Mouse (Mus musculus) B cell, adult 2 months (primary cell): ENCODE results near the gene Zfp777.

Experiments used
- DNase-seq, 2 experiments: peaks; one replicate each; pipeline ENCODE4 v3.0.0; 2022

The Zfp777 gene

DNA sequence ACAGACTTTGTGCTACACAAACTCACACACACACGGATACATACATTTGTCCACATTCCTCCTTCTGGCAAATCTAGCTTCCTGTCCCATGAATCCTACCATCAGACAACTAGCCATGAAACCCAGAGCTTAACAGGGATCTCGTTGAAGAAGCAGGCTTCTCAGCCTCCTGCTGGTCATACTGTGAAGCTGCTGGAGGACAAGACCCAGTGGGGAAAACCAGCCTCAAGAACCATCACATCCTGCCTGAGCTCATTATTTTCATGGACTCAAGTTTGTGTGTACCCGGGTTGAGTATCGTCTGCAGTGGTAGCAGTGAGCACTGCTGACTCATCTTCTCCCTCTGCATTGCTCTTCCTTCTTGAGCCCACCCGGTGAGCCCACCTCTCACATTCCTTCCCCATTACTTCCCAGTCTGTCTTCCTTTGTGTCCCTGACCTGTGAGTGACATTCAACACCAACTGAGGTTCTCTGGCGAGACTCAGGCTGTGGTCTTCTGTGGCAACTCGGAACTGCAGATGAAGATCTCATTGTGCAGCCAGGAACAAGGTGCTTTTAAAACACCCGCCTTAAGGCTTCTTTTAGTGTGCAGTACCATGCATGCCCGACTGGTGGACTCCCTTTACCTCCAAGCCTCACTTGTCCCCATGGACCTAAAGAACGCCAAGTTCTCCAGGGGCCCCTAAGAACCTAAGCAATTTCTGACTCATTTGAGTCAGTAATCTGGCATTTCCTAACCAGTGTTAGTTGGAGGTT, 22.6 kb downstream of the Zfp777 start:
- DNase-seq = no peak

DNA sequence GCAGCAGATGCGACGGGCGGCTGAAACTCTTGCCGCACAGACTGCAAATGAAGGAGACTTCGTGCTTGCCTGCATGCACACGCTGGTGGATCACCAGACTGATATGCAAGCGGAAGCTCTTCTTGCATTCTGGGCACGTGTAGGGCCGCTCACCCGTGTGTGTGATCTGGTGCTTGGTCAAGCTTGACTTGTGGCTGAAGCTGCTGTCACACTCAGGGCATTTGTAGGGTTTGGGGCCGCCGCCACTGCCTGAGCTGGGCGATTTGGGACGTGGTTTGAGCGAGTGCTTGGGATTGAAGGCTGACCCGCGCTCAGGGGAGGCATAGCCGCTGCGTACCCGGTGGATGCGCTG, 23.7 kb downstream of the Zfp777 start:
- DNase-seq = no peak

- no peak for DNase-seq
These were observed 24.2 kb downstream of the Zfp777 start for GRCm38 (mm10) chr6:48024330-48024993.

- no peak for DNase-seq
These were observed 26.0 kb downstream of the Zfp777 start for GRCm38 (mm10) chr6:48022672-48023071.

DNA sequence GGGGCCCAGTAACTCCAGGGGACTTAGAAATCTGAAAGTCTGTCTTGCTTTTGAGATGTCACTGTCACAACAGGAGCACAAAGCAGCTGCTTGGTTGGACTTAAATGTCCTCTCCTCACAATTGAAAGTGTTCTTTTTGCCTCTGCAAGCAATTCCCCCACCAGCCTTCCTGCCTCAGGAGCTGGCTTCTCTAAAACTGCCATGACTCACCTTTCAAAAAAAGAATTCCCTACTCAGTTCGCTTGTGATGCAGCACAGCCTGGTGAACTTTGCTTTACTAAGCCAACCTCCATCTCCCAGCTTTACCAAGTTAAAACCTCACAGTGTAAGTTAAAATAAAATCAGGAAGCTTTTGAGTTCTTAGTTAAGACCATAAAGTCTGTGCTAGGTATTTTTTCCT, 27.0 kb downstream of the Zfp777 start:
- no peak for DNase-seq

GRCm38 (mm10) chr6:48020006-48020405, 28.7 kb downstream of the Zfp777 start:
- DNase-seq = no peak

GRCm38 (mm10) chr6:48016841-48017240, 31.9 kb downstream of the Zfp777 start:
- DNase-seq = no peak

GRCm38 (mm10) chr6:48016090-48016521, 32.6 kb downstream of the Zfp777 start:
- peak; percentile 84 to 87 for DNase-seq

- DNase-seq = no peak
These were observed 38.0 kb downstream of the Zfp777 start for GRCm38 (mm10) chr6:48010727-48011126.

DNA sequence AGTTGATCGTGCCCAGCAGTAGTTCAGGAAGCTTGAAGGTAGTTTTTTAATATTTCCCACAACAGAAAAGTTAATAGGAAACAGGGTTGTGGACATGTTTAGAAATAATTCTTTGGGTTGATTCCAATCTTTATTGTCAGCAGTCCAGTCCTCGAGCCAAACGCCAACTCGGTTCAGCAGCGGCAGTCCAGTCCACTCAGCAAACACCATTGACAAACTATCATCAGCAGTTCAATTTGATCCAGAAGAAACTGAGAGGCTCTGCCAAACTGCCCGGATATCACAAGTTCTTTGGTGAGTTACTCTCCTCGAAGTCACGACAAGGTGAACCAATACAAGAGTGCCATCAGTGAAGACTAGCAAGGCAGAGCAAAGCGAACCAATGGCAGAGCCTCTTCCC, 53.0 kb downstream of the Zfp777 start:
- DNase-seq = no peak

DNA sequence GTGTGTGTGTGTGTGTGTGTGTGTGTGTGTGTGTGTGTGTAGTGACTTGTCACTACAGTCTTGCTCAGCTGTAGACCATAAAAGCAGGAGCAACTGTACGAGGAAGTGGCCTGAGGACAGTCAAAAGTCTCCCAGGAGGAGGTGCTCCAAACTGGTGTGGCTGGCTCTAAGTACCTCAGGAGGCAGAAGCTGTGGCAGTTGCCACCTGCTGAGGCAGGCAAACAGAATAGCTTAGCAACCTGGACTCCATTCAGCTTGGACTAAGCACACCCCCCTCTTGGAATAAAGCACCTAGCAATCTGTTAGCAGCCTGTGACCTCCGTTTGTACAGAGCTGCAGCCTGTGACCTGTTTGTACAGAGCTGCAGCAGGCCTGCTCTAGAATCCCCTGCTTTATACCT, 64.8 kb downstream of the Zfp777 start:
- DNase-seq = no peak

DNA sequence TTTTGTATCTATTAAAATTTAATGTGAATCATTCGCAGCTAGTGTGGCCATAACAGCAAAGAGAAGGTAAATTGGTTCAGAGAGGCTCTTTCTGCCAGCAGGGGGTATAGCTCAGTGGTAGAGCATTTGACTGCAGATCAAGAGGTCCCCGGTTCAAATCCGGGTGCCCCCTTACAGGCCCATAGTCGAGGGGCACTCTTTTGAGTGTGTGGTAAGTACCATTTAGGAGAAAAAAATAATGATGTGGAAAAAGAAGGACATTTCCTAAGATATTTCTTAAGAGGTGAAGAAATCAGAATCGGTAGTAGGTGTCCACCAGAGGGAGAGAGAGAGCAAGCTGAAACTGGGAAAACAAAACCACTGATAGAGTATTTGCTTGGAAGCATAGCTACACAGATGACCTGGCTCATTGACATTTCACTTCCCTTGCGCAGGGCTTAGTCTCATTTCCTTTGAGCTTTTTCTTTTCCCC, 69.8 kb downstream of the Zfp777 start:
- peak; percentile 78 to 81 for DNase-seq

- DNase-seq = peak; percentile 24 to 32
These were observed 74.1 kb downstream of the Zfp777 start for GRCm38 (mm10) chr6:47974599-47974998.
